ENCODE assay signal across 11 mouse cellular contexts in the genomic region with DNA sequence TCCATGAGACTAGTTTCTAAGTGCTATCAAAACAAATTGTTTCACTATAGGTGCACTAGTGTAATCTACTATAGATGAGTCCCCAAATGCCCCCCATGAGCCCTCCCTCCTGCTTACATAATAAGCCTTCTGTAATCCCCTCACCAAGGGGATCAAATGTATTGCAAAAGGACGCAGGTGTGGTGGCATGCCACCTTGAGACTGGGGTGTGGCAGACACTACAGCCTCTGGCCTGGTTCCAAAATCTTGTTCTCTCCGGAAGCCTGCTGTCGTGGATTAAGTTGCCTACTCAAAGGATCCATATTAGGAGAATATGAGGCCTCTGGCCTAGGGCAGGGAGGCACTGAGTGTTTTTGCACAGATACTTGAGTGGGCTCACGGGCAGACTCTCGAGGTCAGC.
DNase-seq lines count a peak whose midpoint lies in the region; ATAC-seq and TF ChIP-seq lines count a peak whose summit lies in the region.
"Had no signal": no experiment of that assay in that cellular context is flagged by ENCODE, and none has a peak within 500 bp of the region (broad histone marks: within the 10 kb centered on the region; RNA-seq: fewer than 3 reads in every experiment).

No protein-coding gene starts in this region.

- 48% methylated on average over 5 of the region's 5 CpGs for WGBS in lung, adult 2 months
- 51% methylated on average over 5 of the region's 5 CpGs for WGBS in stomach, embryonic 16.5 days

- no peak for TF ChIP-seq CTCF in lung, adult 2 months (IDR thresholded peaks at IDR 0.05; ENCODE audit: insufficient read depth, low read length)

- H3K4me1 ChIP-seq in lung, adult 2 months (ENCODE audit: control insufficient read depth, insufficient read depth, low read length), result peaks cover 10% of the 10 kb centered on the region; the same call in 1 of the 2 replicates
- peaks cover 16% of the 10 kb centered on the region for H3K4me1 ChIP-seq in stomach, embryonic 16.5 days (ENCODE audit: control insufficient read depth, insufficient read depth, low read length)

- H3K9ac ChIP-seq in stomach, embryonic 16.5 days (ENCODE audit: low read length), result no peak overlapping the region
- H3K9ac ChIP-seq: hindbrain, embryonic 14.5 days had no signal

- no peaks in the 10 kb centered on the region for H3K36me3 ChIP-seq in stomach, embryonic 16.5 days (ENCODE audit: control insufficient read depth, insufficient read depth, low read length)

- peak overlapping the region; percentile 76 for H3K27ac ChIP-seq in stomach, embryonic 16.5 days (ENCODE audit: low read length)
- H3K27ac ChIP-seq: hindbrain, embryonic 14.5 days had no signal

- DNase-seq in heart, adult 11 months, result peak; percentile 71
- DNase-seq in heart, postnatal 14 days, result no peak
- peak; percentile 40 for DNase-seq in urinary bladder, postnatal 14 days (ENCODE audit: low spot score)
- DNase-seq in urinary bladder, adult 2 months (ENCODE audit: low spot score), result no peak
- DNase-seq in lung, adult 2 months, result peak; percentile 46
- DNase-seq in T-cell, adult 2 months (ENCODE audit: low spot score), result no peak
- DNase-seq: right cerebral cortex, adult 18-20 months had no signal

- no peaks in the 10 kb centered on the region for H3K27me3 ChIP-seq in stomach, embryonic 16.5 days (ENCODE audit: control insufficient read depth, insufficient read depth, low read length)

- peak overlapping the region; percentile 19; the same call in 1 of the 2 replicates for H3K4me2 ChIP-seq in stomach, embryonic 16.5 days (ENCODE audit: low read depth, low read length)
- H3K4me2 ChIP-seq: hindbrain, embryonic 14.5 days had no signal

- peak; percentile 44 for ATAC-seq in stomach, embryonic 16.5 days (ENCODE audit: insufficient read depth, low FRiP score)
- no peak for ATAC-seq in granulocyte monocyte progenitor cell, adult 5-6 weeks (replicated peaks; ENCODE audit: poor library complexity, severe bottlenecking)
- ATAC-seq: forebrain, embryonic 16.5 days had no signal

- intact Hi-C loops in heart, postnatal 14 days (cut with DNase I), result no loop called here

- TF ChIP-seq POLR2A in lung, adult 2 months (IDR thresholded peaks at IDR 0.05; ENCODE audit: borderline replicate concordance, extremely low read depth, low read depth, low read length), result no peak

- no peak overlapping the region for H3K4me3 ChIP-seq in lung, adult 2 months (replicated peaks; ENCODE audit: extremely low read depth, low read depth, low read length)
- no peak overlapping the region for H3K4me3 ChIP-seq in stomach, embryonic 16.5 days (replicated peaks; ENCODE audit: low read length)

- H3K9me3 ChIP-seq in stomach, embryonic 16.5 days (replicated peaks; ENCODE audit: control insufficient read depth, low read length), result no peaks in the 10 kb centered on the region

Comparison
In these comparisons a context has a peak if more than half of its experiments do, and no peak if none do; other contexts are left out.
1. DNase-seq: peak in heart, adult 11 months (single experiment), urinary bladder, postnatal 14 days (single experiment) and lung, adult 2 months (single experiment); none in heart, postnatal 14 days (0 of 2), urinary bladder, adult 2 months (single experiment) and T-cell, adult 2 months (single experiment).